Mouse (Mus musculus): ENCODE data around the gene Spata1. TPM values are rescaled to one million over a fixed set of nuclear protein-coding genes. Genes with fewer than 3 reads are reported as not detected.

Gene Spata1
- total RNA-seq (2021): 1 to 10 TPM; 2.2 to 2.3 TPM

GRCm38 (mm10) chr3:146499431-146500002 lies at the start of gene Spata1, which contains the start of gene Gng5:
Gene Spata1 (minus strand): TSS chr3:146499753.
Gene Gng5 (plus strand): TSS chr3:146499807.
- intact Hi-C loops (cut with DNase I): loop anchor here (2.0 to 5.0 kb wide), 3 partner anchors 49 to 313 kb away; partner anchors contain the start of genes Prkacb and Ssx2ip
- peak; percentile 84 for DNase-seq (ENCODE audit: low spot score)

- intact Hi-C loops (cut with DNase I): no loop called here
These were observed 44.1 kb upstream of the Spata1 start for GRCm38 (mm10) chr3:146543632-146544031.

GRCm38 (mm10) chr3:146540521-146541273 lies 41.1 kb upstream of the Spata1 start:
- intact Hi-C loops (cut with DNase I): no loop called here
- DNase-seq (ENCODE audit: low spot score): no peak

More at GRCm38 (mm10) chr3:146543632-146544031, 44.1 kb upstream of the Spata1 start:
- no peak for DNase-seq (ENCODE audit: low spot score)

- intact Hi-C loops (cut with DNase I): no loop called here
- no peak for DNase-seq (ENCODE audit: low spot score)
These were observed 35.4 kb upstream of the Spata1 start for GRCm38 (mm10) chr3:146534986-146535385.

GRCm38 (mm10) chr3:146528335-146528734 lies 28.8 kb upstream of the Spata1 start:
- intact Hi-C loops (cut with DNase I): no loop called here
- DNase-seq (ENCODE audit: low spot score): no peak

- no peak for DNase-seq (ENCODE audit: low spot score)
- intact Hi-C loops (cut with DNase I): loop anchor here (5.0 kb wide), 1 partner anchor 291 kb away; the partner anchor contains the start of gene Prkacb
These were observed 22.1 kb upstream of the Spata1 start for GRCm38 (mm10) chr3:146521652-146522020.

GRCm38 (mm10) chr3:146520798-146521651 lies 21.5 kb upstream of the Spata1 start, which contains the start of gene Rpf1:
Gene Rpf1 (minus strand): TSS chr3:146521429.
- DNase-seq (ENCODE audit: low spot score): peak; percentile 84
- intact Hi-C loops (cut with DNase I): loop anchor here (5.0 kb wide), 1 partner anchor 291 kb away; the partner anchor contains the start of gene Prkacb

GRCm38 (mm10) chr3:146520226-146520797 lies 20.8 kb upstream of the Spata1 start:
- DNase-seq (ENCODE audit: low spot score): no peak
- intact Hi-C loops (cut with DNase I): loop anchor here (5.0 kb wide), 1 partner anchor 292 kb away; the partner anchor contains the start of gene Prkacb

- intact Hi-C loops (cut with DNase I): no loop called here
- no peak for DNase-seq (ENCODE audit: low spot score)
These were observed 7.2 kb upstream of the Spata1 start for GRCm38 (mm10) chr3:146506711-146507110.

- intact Hi-C loops (cut with DNase I): loop anchor here (2.0 to 5.0 kb wide), 2 partner anchors 17 to 99 kb away; partner anchors contain the start of gene Ssx2ip
- DNase-seq (ENCODE audit: low spot score): no peak
These were observed 2.1 kb upstream of the Spata1 start for GRCm38 (mm10) chr3:146501601-146502123.

- DNase-seq (ENCODE audit: low spot score): no peak
- intact Hi-C loops (cut with DNase I): loop anchor here (5.0 kb wide), 1 partner anchor 99 kb away; the partner anchor contains the start of gene Ssx2ip
These were observed 1.3 kb upstream of the Spata1 start for GRCm38 (mm10) chr3:146500810-146501201.

- intact Hi-C loops (cut with DNase I): loop anchor here (5.0 kb wide), 1 partner anchor 98 kb away; the partner anchor contains the start of gene Ssx2ip
These were observed 653 bp upstream of the Spata1 start for GRCm38 (mm10) chr3:146500003-146500809.

GRCm38 (mm10) chr3:146498989-146499388 lies 564 bp downstream of the Spata1 start:
- intact Hi-C loops (cut with DNase I): loop anchor here (2.0 to 5.0 kb wide), 2 partner anchors 48 to 313 kb away; partner anchors contain the start of gene Prkacb
- DNase-seq (ENCODE audit: low spot score): no peak

More at GRCm38 (mm10) chr3:146500003-146500809, 653 bp upstream of the Spata1 start:
- DNase-seq (ENCODE audit: low spot score): no peak

GRCm38 (mm10) chr3:146494941-146495340 lies 4.6 kb downstream of the Spata1 start:
- DNase-seq (ENCODE audit: low spot score): no peak
- intact Hi-C loops (cut with DNase I): loop anchor here (5.0 kb wide), 1 partner anchor 317 kb away; the partner anchor contains the start of gene Prkacb

GRCm38 (mm10) chr3:146486464-146486863 lies 13.1 kb downstream of the Spata1 start:
- DNase-seq (ENCODE audit: low spot score): no peak
- intact Hi-C loops (cut with DNase I): no loop called here

- intact Hi-C loops (cut with DNase I): loop anchor here (5.0 kb wide), 1 partner anchor 135 kb away; no protein-coding TSS in a partner anchor
- DNase-seq (ENCODE audit: low spot score): no peak
These were observed 17.5 kb downstream of the Spata1 start for GRCm38 (mm10) chr3:146482044-146482443.

GRCm38 (mm10) chr3:146474428-146474827 lies 25.1 kb downstream of the Spata1 start:
- intact Hi-C loops (cut with DNase I): no loop called here
- DNase-seq (ENCODE audit: low spot score): no peak

- intact Hi-C loops (cut with DNase I): no loop called here
- no peak for DNase-seq (ENCODE audit: low spot score)
These were observed 25.8 kb downstream of the Spata1 start for GRCm38 (mm10) chr3:146473741-146474140.

Measured in heart, postnatal 25 days (tissue).